Mouse (Mus musculus) E14TG2a.4 (cell line): ENCODE results near the gene Gkn3.

Experiments
- H3K27me3 ChIP-seq: 2 replicates; pipeline ENCODE4 v1.6.1; 2014; ENCODE audit warnings: low read length, control low read depth; ENCODE audit not compliant: insufficient read depth
- H3K36me3 ChIP-seq: 2 replicates; pipeline ENCODE4 v1.6.1; 2014; ENCODE audit warnings: low read length, control low read depth; ENCODE audit not compliant: insufficient read depth
- H3K4me1 ChIP-seq: replicated peaks from 2 replicates; pipeline ENCODE4 v1.6.1; 2014; ENCODE audit warnings: low read depth, low read length, control low read depth
- H3K4me3 ChIP-seq: replicated peaks from 2 replicates; pipeline ENCODE4 v1.5.1; 2014; ENCODE audit warnings: mild to moderate bottlenecking, low read length
- H3K9me3 ChIP-seq: 2 replicates; pipeline ENCODE4 v1.6.1; 2014; ENCODE audit warnings: low read length, control low read depth
- CTCF ChIP-seq: conservative IDR thresholded peaks from 2 replicates; pipeline ENCODE4 v1.5.1; 2014; ENCODE audit warnings: low read length
- NANOG ChIP-seq: IDR thresholded peaks from 2 replicates; pipeline ENCODE4 v1.6.1; 2014; ENCODE audit warnings: borderline replicate concordance, low read length, mixed read lengths
- POU5F1 ChIP-seq: IDR thresholded peaks from 2 replicates; pipeline ENCODE4 v1.6.1; 2014; ENCODE audit warnings: low read length, borderline replicate concordance

Gkn3 gene

GRCm38 (mm10) chr6:87401456-87401855, 12.7 kb upstream of the Gkn3 start:
- TF ChIP-seq POU5F1 (no peak), CTCF (no peak), NANOG (no peak)
- Histone ChIP-seq H3K9me3 (no peaks in the 10 kb centered on the region), H3K36me3 (no peaks in the 10 kb centered on the region), H3K4me1 (no peaks in the 10 kb centered on the region), H3K4me3 (no peak overlapping the region), H3K27me3 (peaks cover 3% of the 10 kb centered on the region; the same call in 1 of the 2 replicates)

- Histone ChIP-seq H3K4me1 (no peaks in the 10 kb centered on the region; the same call in 1 of the 2 replicates), H3K27me3 (peaks cover 3% of the 10 kb centered on the region; the same call in 1 of the 2 replicates), H3K9me3 (no peaks in the 10 kb centered on the region), H3K4me3 (no peak overlapping the region), H3K36me3 (no peaks in the 10 kb centered on the region)
- TF ChIP-seq NANOG (no peak), CTCF (no peak), POU5F1 (no peak)
These were observed 11.3 kb upstream of the Gkn3 start for GRCm38 (mm10) chr6:87399886-87400566.

GRCm38 (mm10) chr6:87399137-87399536, 10.4 kb upstream of the Gkn3 start:
- peaks cover 3% of the 10 kb centered on the region; the same call in 1 of the 2 replicates for H3K27me3 ChIP-seq
- TF ChIP-seq POU5F1 (no peak), CTCF (peak; percentile 87), NANOG (no peak)
- no peaks in the 10 kb centered on the region for H3K36me3 ChIP-seq
- H3K4me1 ChIP-seq: no peaks in the 10 kb centered on the region; the same call in 1 of the 2 replicates
- no peak overlapping the region for H3K4me3 ChIP-seq
- H3K9me3 ChIP-seq: no peaks in the 10 kb centered on the region

- TF ChIP-seq CTCF: no peak
- no peak for TF ChIP-seq POU5F1
- no peak for TF ChIP-seq NANOG
- no peak overlapping the region for H3K4me3 ChIP-seq
- H3K9me3 ChIP-seq: no peaks in the 10 kb centered on the region
- H3K36me3 ChIP-seq: no peaks in the 10 kb centered on the region
- no peaks in the 10 kb centered on the region; the same call in 1 of the 2 replicates for H3K27me3 ChIP-seq
- no peaks in the 10 kb centered on the region; the same call in 1 of the 2 replicates for H3K4me1 ChIP-seq
These were observed 6.0 kb upstream of the Gkn3 start for GRCm38 (mm10) chr6:87394783-87395182.

- H3K4me1 ChIP-seq: no peaks in the 10 kb centered on the region; the same call in 1 of the 2 replicates
- TF ChIP-seq CTCF (no peak), NANOG (no peak), POU5F1 (no peak)
- no peak overlapping the region for H3K4me3 ChIP-seq
- H3K36me3 ChIP-seq: no peaks in the 10 kb centered on the region
- no peaks in the 10 kb centered on the region for H3K9me3 ChIP-seq
- H3K27me3 ChIP-seq: no peaks in the 10 kb centered on the region; the same call in 1 of the 2 replicates
These were observed 4.9 kb upstream of the Gkn3 start for GRCm38 (mm10) chr6:87393466-87394205.

GRCm38 (mm10) chr6:87389455-87389989, 787 bp upstream of the Gkn3 start:
- no peak overlapping the region for H3K4me3 ChIP-seq
- H3K9me3 ChIP-seq: no peaks in the 10 kb centered on the region
- no peaks in the 10 kb centered on the region for H3K4me1 ChIP-seq
- peaks cover 4% of the 10 kb centered on the region for H3K27me3 ChIP-seq
- TF ChIP-seq CTCF: no peak
- no peak for TF ChIP-seq NANOG
- TF ChIP-seq POU5F1: no peak
- no peaks in the 10 kb centered on the region for H3K36me3 ChIP-seq

- TF ChIP-seq POU5F1: no peak
- no peak for TF ChIP-seq NANOG
- TF ChIP-seq CTCF: no peak
- Histone ChIP-seq H3K4me3 (no peak overlapping the region), H3K4me1 (peaks cover 11% of the 10 kb centered on the region; the same call in 1 of the 2 replicates), H3K36me3 (no peaks in the 10 kb centered on the region), H3K9me3 (no peaks in the 10 kb centered on the region), H3K27me3 (peaks cover 22% of the 10 kb centered on the region)
These were observed 2.1 kb downstream of the Gkn3 start for GRCm38 (mm10) chr6:87386681-87387080.

- H3K4me3 ChIP-seq: no peak overlapping the region
- H3K9me3 ChIP-seq: no peaks in the 10 kb centered on the region
- no peak for TF ChIP-seq POU5F1
- TF ChIP-seq NANOG: no peak
- peak; percentile 89 for TF ChIP-seq CTCF
- H3K4me1 ChIP-seq: peaks cover 11% of the 10 kb centered on the region; the same call in 1 of the 2 replicates
- H3K27me3 ChIP-seq: peaks cover 26% of the 10 kb centered on the region
- H3K36me3 ChIP-seq: no peaks in the 10 kb centered on the region
These were observed 2.5 kb downstream of the Gkn3 start for GRCm38 (mm10) chr6:87386203-87386602.
